Mouse (Mus musculus): ENCODE data around the gene Pogz.

Gene Pogz

DNA sequence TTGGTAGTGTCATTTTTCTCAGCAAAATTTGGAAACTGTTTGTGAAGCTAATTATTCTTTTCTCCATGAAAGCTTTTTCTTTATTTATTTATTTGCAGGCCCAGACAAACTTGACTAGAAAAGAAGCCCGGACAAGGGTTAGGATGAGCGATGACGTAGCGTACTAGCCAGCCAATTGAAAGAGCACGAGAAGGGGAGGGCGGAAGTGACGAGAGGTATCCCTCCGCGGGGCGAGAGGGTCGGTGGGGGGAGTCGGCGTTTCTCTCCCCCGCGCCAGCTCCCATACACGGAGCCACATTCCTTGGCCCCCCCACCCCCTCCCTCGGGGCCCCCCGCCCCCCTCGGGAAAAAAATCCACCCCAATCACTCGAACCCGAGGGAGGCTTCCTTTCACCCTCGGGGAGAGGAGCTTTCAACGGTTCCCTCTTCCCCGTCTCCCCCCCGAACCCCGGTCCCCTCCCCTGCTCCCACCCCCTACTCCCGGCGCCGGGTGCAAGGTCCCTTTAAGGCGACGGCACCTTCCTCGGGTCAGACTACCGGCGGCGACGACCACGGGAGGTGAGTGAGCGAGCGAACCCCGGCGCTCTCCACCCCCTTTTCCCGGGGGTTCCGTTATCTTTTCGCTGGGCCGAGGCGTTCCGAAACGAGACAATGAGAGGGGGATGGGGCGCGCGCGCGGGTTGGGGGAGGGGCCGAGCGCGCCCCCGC is at the start of gene Pogz:
TSS of gene Pogz (plus strand) at position 385 of the 708 bp plus-strand sequence.
- DNase-seq (ENCODE audit: low spot score), result peak; percentile 95

DNA sequence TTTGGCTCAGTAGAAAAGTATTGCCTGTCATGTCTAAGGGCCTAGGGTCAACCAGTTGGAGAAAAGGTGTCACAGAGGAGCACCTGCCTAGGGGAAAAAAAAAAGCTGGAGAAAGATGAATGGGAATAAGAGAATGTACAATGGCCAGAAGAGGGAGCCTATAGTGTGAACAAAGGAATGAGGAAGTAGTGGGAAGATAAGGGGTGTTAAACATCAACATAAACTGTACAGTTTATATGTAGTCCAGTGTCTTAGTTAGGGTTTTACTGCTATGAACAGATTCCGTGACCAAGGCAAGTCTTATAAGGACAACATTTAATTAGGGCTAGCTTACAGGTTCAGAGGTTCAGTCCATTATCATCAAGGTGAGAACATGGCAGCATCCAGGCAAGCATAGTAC is 48.3 kb upstream of the Pogz start:
- no peak for DNase-seq (ENCODE audit: low spot score)

DNA sequence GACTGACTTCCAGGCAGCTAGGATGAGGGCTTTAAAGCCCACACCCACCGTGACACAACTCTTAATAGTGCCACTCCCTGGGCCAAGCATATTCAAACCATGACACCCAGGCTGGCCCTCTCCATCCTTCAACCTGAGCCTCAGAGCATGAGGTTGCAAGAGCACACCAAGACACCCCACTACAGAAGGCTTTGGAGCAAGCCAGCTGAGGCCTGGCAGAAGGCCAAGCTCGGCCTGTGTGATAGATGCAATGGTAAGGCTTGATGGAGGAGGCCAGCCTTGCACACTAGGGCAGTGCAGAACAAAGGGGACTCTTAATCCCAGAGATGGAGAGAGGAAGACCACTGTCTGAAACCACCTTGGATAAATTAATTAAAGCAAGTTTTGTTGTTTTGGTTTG is 47.9 kb upstream of the Pogz start:
- DNase-seq (ENCODE audit: low spot score), result no peak

DNA sequence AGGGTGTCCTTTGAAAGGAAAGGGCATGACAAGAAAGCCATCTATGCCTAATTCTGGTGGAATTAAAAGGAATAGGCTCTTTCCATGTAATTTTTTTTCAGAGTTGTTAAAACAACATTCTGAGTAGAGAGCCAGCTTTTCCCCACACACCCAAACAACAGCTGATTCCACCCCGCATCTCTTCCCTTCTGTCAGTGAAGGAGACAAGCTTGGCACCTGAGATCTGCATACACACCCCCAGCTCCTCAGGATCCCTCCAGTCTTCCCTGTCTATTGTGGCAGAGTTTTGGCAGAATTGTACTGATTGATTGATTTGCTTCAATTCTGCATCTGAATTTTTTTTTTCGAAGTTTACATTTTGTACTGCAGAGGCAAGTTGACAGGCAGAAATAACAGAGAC is 45.1 kb upstream of the Pogz start:
- DNase-seq (ENCODE audit: low spot score), result no peak

DNA sequence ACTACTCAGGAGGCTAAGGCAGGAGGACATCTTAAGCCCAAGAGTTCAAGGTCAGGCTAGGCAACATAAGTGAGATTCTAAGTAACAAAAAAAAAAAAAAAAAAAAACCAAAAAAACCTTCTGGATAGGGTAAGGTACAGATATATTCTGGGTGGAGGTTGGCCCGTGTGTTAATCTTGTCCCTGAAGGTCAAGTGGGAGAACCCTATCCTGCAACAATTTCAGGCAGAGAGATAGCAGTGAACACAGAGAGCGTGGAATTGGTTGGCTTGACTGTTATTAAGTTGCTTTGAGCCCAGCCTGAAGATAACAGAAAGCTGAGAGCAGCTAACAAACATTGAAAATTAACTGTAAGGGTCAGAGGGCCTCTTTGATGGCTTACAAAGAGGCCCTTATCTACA is 43.7 kb upstream of the Pogz start:
- DNase-seq (ENCODE audit: low spot score), result no peak

DNA sequence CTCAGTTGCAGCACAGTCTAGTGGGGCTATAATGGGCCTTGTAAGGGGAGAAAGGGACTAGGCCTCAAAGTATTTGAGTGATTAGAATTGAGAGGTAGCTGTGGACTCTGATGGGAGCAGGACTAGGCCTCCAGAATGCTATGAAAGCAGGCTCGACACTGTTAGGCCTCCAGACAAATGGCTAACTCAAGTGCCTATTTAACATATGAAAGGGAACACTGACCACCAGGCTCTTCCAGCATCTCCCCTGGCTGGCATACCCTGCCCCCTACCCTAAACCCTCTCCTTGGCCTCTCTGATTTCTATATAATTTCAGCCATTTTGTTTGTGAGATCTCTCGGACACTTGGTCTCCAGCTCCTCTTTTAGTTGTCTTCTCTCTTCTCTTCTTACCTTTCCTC is 43.0 kb upstream of the Pogz start:
- DNase-seq (ENCODE audit: low spot score), result no peak

DNA sequence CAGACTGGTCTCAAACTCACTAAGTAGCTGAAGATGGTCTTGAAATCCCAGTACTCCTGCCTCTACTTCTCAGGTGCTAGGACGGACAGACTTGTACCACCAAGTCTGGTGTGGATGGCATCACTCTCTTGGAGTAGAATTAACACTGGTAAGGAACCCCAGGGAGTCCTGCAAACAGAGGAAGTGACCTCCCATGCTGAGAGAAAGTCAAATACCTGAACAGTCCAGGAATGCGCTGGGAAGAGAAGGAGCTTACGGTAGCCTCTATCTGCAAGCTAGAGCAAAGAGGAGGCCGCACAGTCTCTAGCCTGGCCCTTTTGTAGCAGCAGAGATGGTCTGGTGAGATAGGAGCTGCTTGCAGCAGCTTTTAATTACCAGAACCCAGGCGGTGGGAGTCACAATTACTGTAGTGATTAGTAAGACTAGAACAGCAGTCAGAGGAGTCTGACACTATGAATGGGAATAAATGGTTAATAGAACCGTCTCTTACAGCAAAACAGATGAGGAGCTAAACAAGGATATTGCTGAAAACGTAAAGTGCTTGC is 41.7 kb upstream of the Pogz start:
- no peak for DNase-seq (ENCODE audit: low spot score)

DNA sequence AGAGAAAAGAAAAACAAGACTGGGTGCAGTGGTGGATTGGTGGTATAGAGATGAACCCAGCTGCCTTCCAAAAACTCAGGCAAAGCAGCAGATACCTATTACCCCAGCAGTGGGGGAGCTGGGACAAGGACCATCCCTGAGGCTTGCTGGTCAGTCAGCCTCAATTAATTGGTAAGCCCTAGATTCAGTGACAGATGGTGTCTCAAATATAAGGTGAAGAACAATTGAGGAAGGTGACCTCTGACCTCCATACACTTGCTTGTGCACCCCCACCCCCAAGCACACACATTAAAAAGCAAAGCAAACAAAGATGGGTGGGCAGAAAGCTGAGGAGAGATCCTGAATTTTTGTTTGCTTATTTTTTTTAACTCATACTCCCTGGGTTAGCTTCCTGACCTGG is 41.2 kb upstream of the Pogz start:
- DNase-seq (ENCODE audit: low spot score), result no peak

DNA sequence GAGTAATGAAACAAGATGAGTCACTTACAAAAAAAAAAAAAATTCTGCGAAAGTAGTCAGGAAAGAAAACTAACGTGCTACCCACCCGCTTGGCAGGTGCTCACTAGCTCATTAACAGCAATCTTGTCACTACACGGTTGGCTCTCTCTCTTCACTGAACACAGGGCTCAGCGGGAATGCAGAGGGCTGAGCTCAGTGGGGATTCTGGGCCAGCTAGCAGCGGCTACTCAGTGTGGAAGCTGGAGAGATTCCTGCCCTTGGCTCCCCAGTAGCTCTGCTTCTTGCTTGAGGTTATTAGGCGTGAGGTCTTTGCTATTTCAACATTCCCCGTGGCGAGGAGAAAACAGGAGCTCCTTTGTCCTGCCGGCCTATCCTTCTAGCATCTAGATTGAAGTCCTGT is 33.2 kb upstream of the Pogz start:
- no peak for DNase-seq (ENCODE audit: low spot score)

DNA sequence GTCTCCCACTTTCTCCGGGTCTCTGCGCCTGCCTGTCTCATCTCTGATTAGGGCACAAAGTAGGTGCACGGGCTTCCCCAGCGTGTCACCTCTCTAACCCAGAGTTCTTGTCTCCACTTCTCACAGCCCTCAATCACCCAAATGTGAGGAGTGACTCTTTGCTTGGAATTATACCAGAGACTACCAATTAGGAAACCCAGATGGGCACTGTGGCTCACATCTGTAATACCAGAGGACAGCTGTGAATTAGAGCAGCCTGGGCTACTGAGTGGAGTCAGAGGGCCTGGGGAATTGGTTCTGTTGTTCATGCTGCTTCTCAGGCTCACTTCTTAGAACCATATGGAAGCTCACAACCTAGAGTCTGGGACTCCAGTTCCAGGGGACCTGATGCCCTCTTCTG is 32.4 kb upstream of the Pogz start:
- no peak for DNase-seq (ENCODE audit: low spot score)

DNA sequence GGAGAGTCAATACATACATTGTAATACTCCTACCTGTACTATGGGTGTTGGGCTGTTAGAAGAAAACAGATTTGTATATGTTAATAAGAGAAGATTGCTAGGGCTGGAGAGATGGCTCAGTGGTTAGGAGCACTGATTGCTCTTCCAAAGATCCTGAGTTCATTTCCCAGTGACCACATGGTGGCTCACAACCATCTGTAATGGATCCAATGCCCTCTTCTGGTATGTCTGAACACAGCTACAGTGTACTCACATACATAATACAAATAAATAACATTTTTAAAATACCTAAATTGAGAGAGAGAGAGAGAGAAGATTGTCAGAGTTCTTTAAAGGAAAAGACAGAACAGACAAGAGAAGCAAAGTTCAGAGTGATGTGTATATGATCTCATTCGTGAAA is 29.1 kb upstream of the Pogz start:
- no peak for DNase-seq (ENCODE audit: low spot score)

DNA sequence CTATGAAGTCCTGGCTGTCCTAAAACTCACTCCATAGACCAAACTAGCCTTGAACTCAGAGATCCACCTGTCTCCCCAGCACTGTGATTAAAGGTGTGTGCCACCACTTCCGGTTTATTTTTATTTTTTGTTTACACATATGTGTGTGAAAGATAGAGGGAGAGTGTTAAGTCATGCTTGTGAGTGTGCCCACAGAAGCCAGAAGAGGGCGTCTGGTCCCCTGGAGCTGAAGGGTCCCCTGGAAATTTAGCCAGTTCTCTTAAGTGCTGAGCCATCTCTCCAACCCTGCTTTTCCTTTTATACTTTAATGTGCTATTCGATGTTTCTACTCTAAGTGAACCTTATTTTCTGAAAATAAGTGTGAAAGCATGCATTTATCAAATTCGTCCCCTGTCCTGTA is 25.7 kb upstream of the Pogz start:
- no peak for DNase-seq (ENCODE audit: low spot score)

DNA sequence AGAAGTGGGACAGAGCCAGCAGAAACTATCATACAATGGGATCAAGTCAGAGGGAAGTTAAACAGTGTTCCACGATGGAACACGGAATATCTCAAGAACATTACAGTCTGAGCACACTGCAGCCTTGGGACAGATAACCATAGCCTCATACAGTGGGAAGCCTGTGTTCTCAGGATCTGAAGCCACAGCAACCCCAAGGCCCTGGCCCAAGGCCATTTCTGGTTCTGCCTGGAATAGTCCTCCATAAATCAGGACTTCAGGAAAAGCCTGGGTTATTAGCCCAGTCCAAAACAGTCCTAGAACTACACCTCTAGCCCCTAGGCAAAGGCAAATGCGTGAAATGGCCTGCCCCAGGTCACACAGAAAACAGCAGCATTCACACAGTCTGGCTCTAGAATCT is 23.7 kb upstream of the Pogz start:
- no peak for DNase-seq (ENCODE audit: low spot score)

DNA sequence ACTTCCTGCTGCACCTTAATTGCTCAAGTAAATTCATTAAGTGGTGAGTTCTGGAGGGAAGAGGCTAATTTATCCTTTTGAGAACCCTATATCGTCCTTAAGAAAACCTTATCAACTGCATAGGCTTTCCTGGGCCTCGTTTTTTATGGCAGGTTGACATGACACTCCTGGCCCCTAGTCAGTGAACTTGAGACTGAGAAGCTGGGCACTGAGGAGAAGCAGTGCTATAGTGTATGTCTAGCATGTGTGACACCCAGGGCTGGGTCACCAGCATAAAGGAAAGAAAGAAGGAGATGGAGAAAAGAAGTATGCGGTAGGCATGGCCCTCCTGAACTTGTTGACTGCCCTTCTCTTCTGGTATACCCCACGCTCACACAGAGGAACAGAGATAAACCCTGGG is 23.3 kb upstream of the Pogz start:
- no peak for DNase-seq (ENCODE audit: low spot score)

DNA sequence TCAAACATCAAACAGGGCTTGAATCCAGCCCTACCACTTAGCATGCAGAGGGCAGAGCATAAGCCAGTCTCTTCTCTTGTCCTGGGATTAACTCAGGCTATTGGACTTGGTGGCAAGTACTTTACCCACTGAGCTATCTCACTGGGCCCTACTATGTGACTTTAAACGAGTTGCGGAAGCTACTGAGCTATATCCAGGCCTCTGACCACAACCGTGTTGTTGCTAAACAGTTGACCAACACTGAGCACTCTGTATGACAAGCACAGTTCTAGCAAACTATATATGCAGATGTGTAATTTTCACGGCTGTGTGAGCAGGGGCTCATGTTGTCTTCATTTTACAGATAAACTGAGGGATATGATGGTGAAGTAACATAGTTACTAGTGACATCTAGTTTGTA is 22.7 kb upstream of the Pogz start:
- no peak for DNase-seq (ENCODE audit: low spot score)

DNA sequence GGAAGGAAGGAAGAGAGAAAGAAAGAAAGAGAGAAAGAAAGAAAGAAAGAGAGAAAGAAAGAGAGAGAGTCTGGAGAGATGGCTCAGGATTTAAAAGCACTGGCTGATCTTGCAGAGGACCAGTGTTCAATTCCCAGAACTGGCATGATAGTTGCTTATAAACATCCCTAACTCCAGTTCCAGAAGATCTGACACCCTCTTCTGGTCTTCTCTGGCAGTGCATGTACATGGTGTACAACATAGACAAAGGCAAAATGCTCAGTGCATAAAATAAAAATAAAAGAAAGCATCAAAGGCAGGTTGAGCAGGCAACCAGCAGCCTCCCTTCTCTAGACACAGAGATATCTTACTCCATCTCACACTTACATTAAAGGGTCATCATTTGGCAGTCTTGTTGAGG is 21.8 kb upstream of the Pogz start:
- DNase-seq (ENCODE audit: low spot score), result no peak

DNA sequence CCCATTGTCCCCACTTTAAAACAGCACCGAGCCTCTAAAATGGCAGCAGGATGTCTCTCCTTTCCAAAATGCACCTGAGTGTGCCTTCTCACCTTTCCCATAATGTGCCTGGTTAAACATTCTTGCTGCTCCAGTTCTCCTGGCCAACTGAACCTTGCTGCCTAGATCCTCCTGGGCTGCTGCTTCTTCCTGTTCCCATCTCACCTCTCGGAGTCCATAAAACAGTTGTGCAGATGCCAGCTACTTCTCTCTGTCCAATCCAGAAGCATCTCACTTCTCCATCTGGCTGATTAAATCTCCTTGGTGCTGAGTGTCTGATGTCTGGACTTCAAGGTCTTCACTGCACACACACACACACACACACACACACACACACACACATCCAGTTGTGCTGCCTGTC is 19.6 kb upstream of the Pogz start:
- DNase-seq (ENCODE audit: low spot score), result no peak

DNA sequence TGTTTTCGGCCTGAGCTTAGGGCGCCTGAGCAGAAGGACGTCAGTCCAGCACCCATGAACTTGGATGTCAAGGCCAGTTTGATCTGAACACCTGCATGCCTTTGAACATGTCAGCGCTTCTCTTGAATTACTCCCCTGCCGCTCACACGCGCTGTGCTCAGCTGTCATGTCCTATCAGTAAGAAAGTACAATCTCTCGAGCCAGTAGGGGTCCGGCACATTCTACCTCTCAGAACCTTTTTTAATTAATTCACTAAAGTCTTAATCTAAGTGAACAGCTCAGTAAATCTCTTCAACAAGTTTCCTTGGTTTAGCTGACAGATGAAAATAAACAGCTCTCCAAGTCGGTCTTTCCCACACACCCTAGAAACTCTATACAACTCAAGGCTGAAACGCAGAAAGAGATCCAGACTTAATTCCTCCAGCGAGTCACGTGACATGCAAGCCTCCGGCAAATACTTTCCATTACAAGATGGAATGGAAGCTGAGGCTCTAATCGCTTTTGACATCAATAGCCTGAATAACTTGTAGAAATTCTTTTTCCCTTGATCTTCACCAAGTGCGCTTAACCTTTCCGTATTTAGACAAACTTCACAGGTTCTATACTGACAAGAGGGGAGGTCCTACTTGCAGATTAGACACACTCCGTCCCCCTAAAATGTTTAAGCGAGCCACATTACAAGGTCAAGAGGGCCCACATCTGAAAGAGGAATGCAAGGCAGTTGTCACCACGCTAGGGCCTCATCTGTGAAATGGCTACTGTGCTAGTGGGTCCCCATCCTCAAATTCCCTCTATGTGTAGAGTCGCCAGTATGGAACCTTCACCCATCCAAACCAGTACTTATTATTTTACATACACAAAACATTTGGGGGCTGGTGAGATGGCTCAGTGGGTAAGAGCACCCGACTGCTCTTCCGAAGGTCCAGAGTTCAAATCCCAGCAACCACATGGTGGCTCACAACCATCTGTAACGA is 17.6 kb upstream of the Pogz start:
- DNase-seq (ENCODE audit: low spot score), result no peak

DNA sequence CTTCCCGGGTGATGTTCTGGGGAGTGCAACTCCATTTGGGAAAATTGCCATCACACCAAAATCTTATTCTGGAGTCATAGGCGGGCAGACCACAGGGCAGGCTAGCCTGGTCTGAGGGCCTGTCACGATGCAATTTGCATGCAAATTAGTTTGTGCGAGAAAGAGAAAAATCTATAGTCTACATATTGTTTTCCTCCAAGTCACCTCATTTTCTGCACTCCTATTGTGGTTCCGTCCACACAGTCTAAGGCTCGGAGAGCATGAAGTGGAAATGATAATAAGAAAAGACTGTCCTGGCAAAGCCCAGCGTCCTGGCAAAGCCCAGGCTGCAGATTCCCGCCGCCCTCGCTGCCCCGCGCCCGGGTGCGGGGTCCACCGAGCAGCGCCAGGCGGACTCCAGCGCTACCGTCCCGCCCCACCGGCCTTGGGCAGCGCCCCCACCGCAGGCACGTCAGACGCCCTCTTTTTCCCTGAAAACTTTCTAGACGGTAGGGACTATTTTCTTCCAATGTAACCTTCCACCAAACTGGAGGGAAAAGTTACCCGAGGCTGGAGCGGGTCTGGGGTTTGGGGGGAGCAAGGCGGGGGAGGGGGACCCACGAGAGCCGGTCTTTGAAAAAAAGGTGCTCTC is 16.2 kb upstream of the Pogz start:
- DNase-seq (ENCODE audit: low spot score), result no peak

DNA sequence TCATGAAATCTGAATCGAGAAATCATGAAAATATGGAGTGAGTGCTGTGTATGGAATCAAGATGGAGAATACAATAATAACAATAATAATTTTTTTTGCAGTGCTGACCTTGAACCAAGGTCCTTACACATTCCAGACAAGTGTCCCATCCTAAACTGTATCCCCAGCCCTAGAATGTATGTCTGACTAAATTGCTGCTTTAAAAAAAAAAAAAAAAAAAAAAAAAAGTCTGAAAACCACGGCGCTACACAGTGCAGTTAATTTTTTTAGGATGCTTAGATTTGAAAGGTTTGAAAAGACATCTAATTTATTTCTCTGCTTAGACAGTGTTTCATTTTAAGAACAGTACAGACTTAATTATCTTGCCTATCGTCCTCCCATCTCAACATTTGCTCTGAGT is 15.3 kb upstream of the Pogz start:
- DNase-seq (ENCODE audit: low spot score), result no peak

DNA sequence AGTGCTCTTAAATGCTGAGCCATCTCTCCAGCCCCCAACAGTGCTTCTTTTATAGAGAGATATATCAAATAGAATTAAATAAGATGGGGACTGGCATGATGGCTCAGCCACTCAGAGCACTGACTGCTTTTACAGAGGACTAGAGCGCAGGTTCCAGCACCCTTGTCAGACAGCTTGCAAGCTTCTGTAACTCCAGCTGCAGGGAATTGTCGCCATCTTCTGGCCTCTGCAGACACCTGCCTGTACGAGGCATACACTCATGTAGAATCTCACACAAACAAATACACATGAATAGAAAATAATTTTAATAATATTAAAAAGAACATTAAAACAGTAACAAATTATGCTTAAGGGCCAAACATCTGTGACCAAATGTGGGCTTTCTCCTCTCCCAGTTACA is 13.3 kb upstream of the Pogz start:
- no peak for DNase-seq (ENCODE audit: low spot score)

DNA sequence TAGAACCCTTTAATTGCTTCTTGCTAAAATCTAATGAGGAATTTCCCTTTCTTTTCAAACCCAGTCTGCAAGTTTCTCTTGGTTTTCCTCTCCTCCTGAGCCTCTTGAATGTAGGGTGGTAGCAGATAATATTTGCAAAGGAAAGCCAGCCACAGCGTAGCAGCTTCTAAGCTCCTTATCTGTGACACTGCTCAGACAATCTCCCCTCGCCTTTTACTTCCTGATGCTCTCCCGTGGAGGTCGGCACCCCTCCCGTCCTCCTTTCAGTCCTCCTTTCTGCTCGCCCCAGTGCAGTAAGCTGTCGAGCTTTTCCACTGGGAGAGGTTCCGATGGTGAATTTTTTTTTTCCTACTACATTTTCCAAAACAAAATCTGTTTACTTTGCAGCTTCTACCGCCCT is 5.3 kb upstream of the Pogz start:
- DNase-seq (ENCODE audit: low spot score), result no peak

DNA sequence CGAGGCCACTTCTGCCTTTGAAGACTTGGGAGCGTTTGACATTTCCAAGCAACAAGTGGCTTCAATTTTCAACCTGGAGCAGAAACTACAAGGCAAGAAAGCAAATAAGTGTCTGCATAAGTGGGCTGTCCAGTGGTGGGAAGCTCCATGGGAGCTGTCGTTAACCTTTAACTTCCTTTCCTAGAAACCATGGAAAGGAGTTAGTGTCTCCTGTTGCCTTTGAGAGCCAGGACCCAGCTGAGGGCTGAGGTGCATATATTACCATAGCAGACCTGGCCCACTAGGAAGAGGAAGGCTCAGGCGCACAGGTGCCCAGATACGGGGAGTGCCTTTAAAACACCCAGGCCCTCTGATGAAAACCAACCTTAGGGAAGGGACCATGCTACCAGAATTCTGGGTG is 4.7 kb upstream of the Pogz start:
- DNase-seq (ENCODE audit: low spot score), result no peak
